Mouse (Mus musculus) erythroblast, embryonic 14.5 days (primary cell): ENCODE measurements around the gene 1700092M07Rik.

Experiments used
- GATA1 ChIP-seq: IDR thresholded peaks from 2 replicates; pipeline ENCODE4 v1.6.1; 2012; ENCODE audit warnings: low read length, inconsistent platforms, mixed read lengths
- TAL1 ChIP-seq: IDR thresholded peaks from 3 replicates; pipeline ENCODE4 v1.6.1; 2012; ENCODE audit warnings: low read length, inconsistent platforms, mixed read lengths

DNA sequence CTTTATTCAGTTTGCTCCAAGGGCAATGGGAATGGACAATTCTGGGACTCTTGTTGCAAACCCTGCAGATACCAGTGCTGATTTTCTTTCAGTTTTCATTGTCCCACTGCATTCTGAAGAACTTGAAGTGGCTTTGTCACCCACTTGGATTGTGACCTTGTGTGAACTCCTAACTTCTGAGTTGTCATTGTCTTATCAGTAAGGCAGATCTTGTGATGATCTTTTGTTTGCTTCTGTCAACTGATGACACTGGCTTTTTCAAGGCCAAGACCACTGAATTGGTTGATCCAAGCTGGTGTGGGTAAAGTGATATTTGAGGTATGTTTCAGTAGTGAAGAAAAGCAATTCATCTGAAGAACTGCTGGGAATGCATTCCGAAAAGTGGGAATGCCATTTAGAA is 4.9 kb downstream of the 1700092M07Rik start:
- TF ChIP-seq GATA1 (peak; percentile 85), TAL1 (no peak)
